ENCODE assay signal across 9 mouse cellular contexts in genomic region chr4:21368234-21369021, GRCm38 (mm10).
DNase-seq lines count a peak whose midpoint lies in the region; ATAC-seq and TF ChIP-seq lines count a peak whose summit lies in the region.
"Had no signal": no experiment of that assay in that cellular context is flagged by ENCODE, and none has a peak within 500 bp of the region (broad histone marks: within the 10 kb centered on the region; RNA-seq: fewer than 3 reads in every experiment).

No protein-coding gene starts in this region.

- peak; percentile 5 to 18 for DNase-seq in B cell, adult 2 months
- peak; percentile 19 for DNase-seq in forelimb bud, embryonic 11.5 days (ENCODE audit: low read depth, low spot score)
- no peak for DNase-seq in gastrocnemius, adult 8-10 months (ENCODE audit: low spot score in 2 of 2)
- DNase-seq in gastrocnemius, adult 18-20 months (ENCODE audit: low spot score), result no peak

- no peaks in the 10 kb centered on the region for H3K9me3 ChIP-seq in intestine, postnatal 0 days (ENCODE audit: control insufficient read depth)
- H3K9me3 ChIP-seq in intestine, embryonic 15.5 days, result no peaks in the 10 kb centered on the region
- H3K9me3 ChIP-seq: stomach, embryonic 15.5 days had no signal

- H3K4me3 ChIP-seq in intestine, postnatal 0 days (ENCODE audit: low read depth, low read length), result no peak overlapping the region
- no peak overlapping the region for H3K4me3 ChIP-seq in intestine, embryonic 15.5 days (replicated peaks)
- H3K4me3 ChIP-seq: stomach, embryonic 15.5 days had no signal

- no peaks in the 10 kb centered on the region for H3K27me3 ChIP-seq in intestine, postnatal 0 days (replicated peaks; ENCODE audit: control insufficient read depth, insufficient read depth, low read length)
- no peaks in the 10 kb centered on the region for H3K27me3 ChIP-seq in intestine, embryonic 15.5 days (replicated peaks)
- H3K27me3 ChIP-seq: stomach, embryonic 15.5 days had no signal

- H3K4me1 ChIP-seq in intestine, postnatal 0 days (replicated peaks; ENCODE audit: control insufficient read depth, insufficient read depth, low read length), result no peaks in the 10 kb centered on the region
- H3K4me1 ChIP-seq in intestine, embryonic 15.5 days (replicated peaks), result no peaks in the 10 kb centered on the region
- H3K4me1 ChIP-seq: stomach, embryonic 15.5 days had no signal

- TF ChIP-seq CTCF in intestine, postnatal 0 days (IDR thresholded peaks at IDR 0.05; ENCODE audit: low read depth), result peak; percentile 89

- no peak overlapping the region for H3K9ac ChIP-seq in intestine, postnatal 0 days (ENCODE audit: low read depth, low read length)
- no peak overlapping the region for H3K9ac ChIP-seq in intestine, embryonic 15.5 days
- H3K9ac ChIP-seq: stomach, embryonic 15.5 days had no signal

- ATAC-seq in intestine, postnatal 0 days, result no peak
- ATAC-seq in intestine, embryonic 15.5 days, result no peak
- ATAC-seq in activated CD4-positive, CD25-positive, alpha-beta regulatory T cell, adult 4 months, result peak; percentile 57
- ATAC-seq in megakaryocyte progenitor cell, adult 5-6 weeks (replicated peaks; ENCODE audit: poor library complexity), result peak; percentile 96

- no peak overlapping the region for H3K4me2 ChIP-seq in intestine, postnatal 0 days (replicated peaks; ENCODE audit: low read depth)
- no peak overlapping the region for H3K4me2 ChIP-seq in intestine, embryonic 15.5 days (replicated peaks)
- H3K4me2 ChIP-seq: stomach, embryonic 15.5 days had no signal

- 62% methylated on average over 11 of the region's 11 CpGs for WGBS in intestine, postnatal 0 days
- WGBS in intestine, embryonic 15.5 days, result 66% methylated on average over 11 of the region's 11 CpGs

- H3K27ac ChIP-seq in intestine, postnatal 0 days (ENCODE audit: low read depth, low read length), result no peak overlapping the region
- H3K27ac ChIP-seq in intestine, embryonic 15.5 days, result no peak overlapping the region
- H3K27ac ChIP-seq: stomach, embryonic 15.5 days had no signal

- H3K36me3 ChIP-seq in intestine, postnatal 0 days (ENCODE audit: control insufficient read depth, insufficient read depth), result no peaks in the 10 kb centered on the region
- no peaks in the 10 kb centered on the region for H3K36me3 ChIP-seq in intestine, embryonic 15.5 days
- H3K36me3 ChIP-seq: stomach, embryonic 15.5 days had no signal

Comparison
In these comparisons a context has a peak if more than half of its experiments do, and no peak if none do; other contexts are left out.
1. ATAC-seq: peak in activated CD4-positive, CD25-positive, alpha-beta regulatory T cell, adult 4 months (single experiment) and megakaryocyte progenitor cell, adult 5-6 weeks (single experiment); none in intestine, postnatal 0 days (single experiment) and intestine, embryonic 15.5 days (single experiment).
2. DNase-seq: peak in B cell, adult 2 months (2 of 2) and forelimb bud, embryonic 11.5 days (single experiment); none in gastrocnemius, adult 8-10 months (0 of 2) and gastrocnemius, adult 18-20 months (single experiment).